Mouse (Mus musculus) brain, embryonic 18.5 days (tissue): Measurements from ENCODE around the gene Dock2.

ENCODE experiments used
- DNase-seq: peaks from one replicate; pipeline ENCODE4 v3.0.0-alpha.2; 2012; ENCODE audit warnings: low read depth, low spot score

Dock2 gene

DNA sequence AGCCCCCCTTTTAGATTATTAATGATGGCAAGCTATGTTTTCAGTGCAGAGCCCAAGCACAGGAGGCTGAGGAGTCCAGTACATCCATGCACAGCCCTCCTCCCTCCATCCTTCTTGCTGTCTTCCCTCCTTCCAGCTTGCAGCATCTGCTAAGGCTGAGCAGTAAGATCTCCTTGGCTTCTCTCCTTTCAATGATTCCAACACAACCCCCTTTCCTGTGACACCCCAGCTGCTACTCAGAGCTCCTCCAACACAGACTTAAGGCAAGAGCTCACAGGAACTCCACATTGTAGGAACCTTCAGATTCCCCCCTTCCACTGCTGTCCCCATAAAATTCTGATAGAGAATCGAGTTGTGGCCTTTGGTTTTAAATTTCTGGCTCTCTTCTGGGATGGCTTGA, 580.9 kb downstream of the Dock2 start:
- no peak for DNase-seq

DNA sequence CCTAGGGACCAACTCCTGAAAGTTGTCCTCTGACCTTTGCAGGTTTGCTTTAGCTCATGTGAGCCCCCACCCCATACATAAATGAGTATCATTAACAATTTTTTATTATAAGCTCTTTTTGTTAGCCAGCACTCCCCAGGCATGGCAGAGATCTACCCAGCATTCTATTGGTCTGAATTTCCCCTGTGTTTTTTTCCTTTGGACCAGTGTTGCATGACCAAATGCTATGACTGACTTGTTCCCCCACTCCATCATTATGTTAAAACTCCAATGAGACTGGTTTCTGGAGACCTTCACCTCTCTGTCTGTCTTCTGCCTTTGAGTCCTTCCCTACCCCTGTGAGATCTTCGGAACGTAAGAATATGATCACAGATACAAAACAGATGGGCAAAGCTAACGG, 588.5 kb downstream of the Dock2 start:
- DNase-seq: no peak

- no peak for DNase-seq
These were observed 589.3 kb downstream of the Dock2 start for GRCm38 (mm10) chr11:34194158-34194941.

DNA sequence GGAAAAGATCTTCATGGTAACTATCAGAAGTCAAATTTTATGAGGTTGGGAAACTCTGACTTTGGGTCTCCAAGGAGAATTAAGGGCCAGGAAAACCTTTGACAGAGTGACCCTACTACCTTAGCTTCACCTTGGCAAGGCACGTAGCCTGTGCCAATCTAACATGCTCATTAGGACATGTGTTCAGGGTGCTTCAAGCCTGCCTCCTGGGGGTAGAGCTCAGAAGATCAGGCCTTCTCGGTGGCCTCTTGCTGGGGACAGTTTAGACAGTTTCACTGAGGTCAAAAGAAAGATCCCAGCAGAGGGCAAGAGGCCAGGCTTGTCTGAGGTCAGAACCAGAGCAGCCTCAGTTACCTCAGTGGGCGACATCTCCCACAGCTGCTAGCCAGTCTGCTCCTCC, 590.0 kb downstream of the Dock2 start:
- no peak for DNase-seq

- DNase-seq: no peak
These were observed 599.4 kb downstream of the Dock2 start for GRCm38 (mm10) chr11:34184266-34184665.

- DNase-seq: no peak
These were observed 602.2 kb downstream of the Dock2 start for GRCm38 (mm10) chr11:34181214-34182117.

DNA sequence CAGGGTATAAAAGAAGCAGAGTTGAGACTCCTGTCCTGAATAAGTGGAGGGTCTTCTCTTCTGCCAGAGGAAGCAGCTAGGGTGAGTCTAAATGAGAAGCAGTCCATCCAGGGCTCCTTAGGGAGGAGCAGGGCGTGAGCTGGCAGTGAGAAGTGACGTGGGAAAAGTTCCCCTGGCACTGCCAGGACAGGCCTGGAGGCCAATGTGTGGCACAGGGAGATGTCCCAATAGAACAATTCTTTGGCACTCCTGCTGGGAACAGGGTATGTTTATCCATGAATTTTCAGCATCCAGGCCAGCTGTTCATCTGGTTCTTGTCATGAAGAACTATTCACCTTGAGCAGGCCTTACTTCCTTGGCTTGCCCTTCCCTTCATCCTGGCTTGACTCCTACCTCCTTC, 604.9 kb downstream of the Dock2 start:
- DNase-seq: no peak
